Mouse (Mus musculus) stomach, embryonic 14.5 days (tissue): ENCODE results near the gene Pnisr. TPM values are rescaled to one million over a fixed set of nuclear protein-coding genes. Genes with fewer than 3 reads are reported as not detected.

Source experiments
- ATAC-seq: fragments of 200-750 bp; cut with Nextera tagmentation; 2 replicates; pipeline ENCODE4 v1.8.0; 2017; ENCODE audit warnings: low read depth, moderate TSS enrichment; ENCODE audit not compliant: insufficient number of reproducible peaks, insufficient read depth, low FRiP score
- H3K27ac ChIP-seq: fragments of 300-500 bp; sonication (generic); 2 replicates; pipeline ENCODE4 v1.5.1; 2014; ENCODE audit warnings: mild to moderate bottlenecking, low read length, moderate library complexity, mixed read lengths
- H3K27me3 ChIP-seq: fragments of 300-500 bp; sonication (generic); 2 replicates; pipeline ENCODE4 v1.6.1; 2014; ENCODE audit warnings: low read length, control low read depth, mixed read lengths; ENCODE audit not compliant: control insufficient read depth, insufficient read depth
- H3K36me3 ChIP-seq: fragments of 300-500 bp; sonication (generic); 2 replicates; pipeline ENCODE4 v1.6.1; 2014; ENCODE audit warnings: mild to moderate bottlenecking, control low read depth, low read length, moderate library complexity, mixed read lengths; ENCODE audit not compliant: control insufficient read depth, insufficient read depth
- H3K4me1 ChIP-seq: fragments of 300-500 bp; sonication (generic); 2 replicates; pipeline ENCODE4 v1.6.1; 2014; ENCODE audit warnings: low read length, control low read depth, mixed read lengths; ENCODE audit not compliant: control insufficient read depth, insufficient read depth
- H3K4me2 ChIP-seq: fragments of 300-500 bp; sonication (generic); replicated peaks from 2 replicates; pipeline ENCODE4 v1.6.1; 2014; ENCODE audit warnings: low read depth, low read length, control low read depth
- H3K4me3 ChIP-seq: fragments of 300-500 bp; sonication (generic); 2 replicates; pipeline ENCODE4 v1.5.1; 2014; ENCODE audit warnings: low read depth, low read length, control low read depth
- H3K9ac ChIP-seq: fragments of 300-500 bp; sonication (generic); replicated peaks from 2 replicates; pipeline ENCODE4 v1.6.1; 2014; ENCODE audit warnings: low read depth, mild to moderate bottlenecking, control low read depth, low read length, moderate library complexity, mixed read lengths
- H3K9me3 ChIP-seq: fragments of 300-500 bp; sonication (generic); 2 replicates; pipeline ENCODE4 v1.6.1; 2016; ENCODE audit warnings: low read depth, low read length, control low read depth; ENCODE audit not compliant: control insufficient read depth
- WGBS: fragments of 180-500 bp; shearing (Covaris S2); extraction: QIAGEN DNeasy Blood & Tissue Kit; methylation state at CpG from one replicate; pipeline ENCODE4 v1.1.7; 2014; 5-methylcytosine and 5-hydroxymethylcytosine counted together
- polyA plus RNA-seq: library from polyadenylated mRNA; unstranded; fragments of >200 nt; fragmentation: Nextera tagmentation; extraction: Ambion mirVana; gene quantifications from 2 replicates; pipeline ENCODE4 v1.2.1, GENCODE M21; 2014

Pnisr gene
- polyA plus RNA-seq, result 206 and 216 TPM in 2 replicates

DNA sequence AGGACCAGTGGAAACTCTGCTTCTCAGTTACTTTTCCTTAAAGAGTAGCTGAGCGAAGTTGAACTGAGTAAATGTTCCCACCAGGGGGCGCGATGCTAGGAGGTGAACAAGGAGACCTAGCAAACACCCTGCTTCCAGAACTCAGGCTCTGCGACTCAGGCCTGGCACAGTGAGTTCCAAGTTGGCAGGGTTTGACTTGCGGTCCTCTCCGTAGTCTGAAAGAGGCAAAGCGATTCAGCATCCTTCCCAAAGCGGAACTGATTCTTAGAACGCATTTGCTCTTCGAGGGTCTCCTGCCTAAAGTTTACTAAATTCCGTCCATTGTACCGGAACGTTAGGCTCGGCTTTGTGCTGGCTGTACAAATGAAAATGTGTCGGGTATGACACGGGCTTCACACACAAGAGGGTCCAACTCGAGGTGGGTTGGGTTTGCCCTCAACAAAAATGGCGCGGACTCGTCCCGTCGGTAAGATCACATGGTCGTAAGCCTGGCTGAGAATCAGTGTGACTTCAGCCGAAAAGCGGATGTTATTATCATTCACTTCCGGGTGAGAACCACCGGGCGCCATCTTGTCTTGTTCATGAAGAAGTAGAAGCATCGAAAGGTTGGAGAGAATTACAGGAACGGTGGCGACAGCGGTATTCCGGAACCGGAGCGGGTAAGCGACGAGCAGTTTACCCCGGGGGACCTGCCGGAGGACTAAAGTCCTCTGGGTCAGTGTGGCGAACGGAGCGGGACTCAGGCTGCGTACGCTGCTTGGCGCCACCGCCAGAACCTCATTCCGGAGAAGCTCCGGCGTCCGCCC is at the start of gene Pnisr:
Pnisr (plus strand) TSS at position 103 of the 806 bp plus-strand sequence.
- no peaks in the 10 kb centered on the region for H3K9me3 ChIP-seq
- H3K4me3 ChIP-seq, result peak within 1 kb of the TSS; percentile 77
- no peaks in the 10 kb centered on the region for H3K27me3 ChIP-seq
- H3K9ac ChIP-seq, result peak within 1 kb of the TSS; percentile 87
- peaks cover 11% of the 10 kb centered on the region for H3K4me1 ChIP-seq
- H3K4me2 ChIP-seq, result peak within 1 kb of the TSS; percentile 47
- ATAC-seq, result peak; percentile 97
- H3K36me3 ChIP-seq, result no peaks in the 10 kb centered on the region
- peak within 1 kb of the TSS; percentile 97 for H3K27ac ChIP-seq
- under 1% methylated on average over 50 of the region's 50 CpGs for WGBS

DNA sequence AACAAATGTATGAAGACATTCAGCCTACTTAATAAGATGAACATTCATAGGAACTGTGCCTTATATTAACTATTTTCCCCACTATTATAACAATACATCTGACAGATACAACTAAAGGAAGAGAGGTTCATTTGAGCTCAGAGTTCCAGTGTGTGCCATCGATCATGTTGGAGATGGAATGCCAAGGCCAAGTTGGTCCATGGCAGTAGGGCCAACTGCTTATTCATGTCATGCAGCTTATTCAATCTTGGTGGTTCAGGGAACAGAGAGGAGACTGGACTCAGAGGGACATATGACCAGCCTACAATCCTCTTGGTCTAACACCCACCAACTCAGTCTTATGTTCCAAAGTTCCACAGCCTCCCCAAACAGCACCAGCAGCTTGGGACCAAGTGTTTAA is 46.4 kb upstream of the Pnisr start:
- Histone ChIP-seq H3K9me3 (no peaks in the 10 kb centered on the region), H3K4me1 (no peaks in the 10 kb centered on the region), H3K36me3 (peaks cover 28% of the 10 kb centered on the region), H3K27ac (no peak overlapping the region), H3K9ac (no peak overlapping the region), H3K4me2 (no peak overlapping the region), H3K4me3 (no peak overlapping the region), H3K27me3 (no peaks in the 10 kb centered on the region)
- no peak for ATAC-seq
- 95% methylated on average over 1 of the region's 1 CpGs for WGBS

DNA sequence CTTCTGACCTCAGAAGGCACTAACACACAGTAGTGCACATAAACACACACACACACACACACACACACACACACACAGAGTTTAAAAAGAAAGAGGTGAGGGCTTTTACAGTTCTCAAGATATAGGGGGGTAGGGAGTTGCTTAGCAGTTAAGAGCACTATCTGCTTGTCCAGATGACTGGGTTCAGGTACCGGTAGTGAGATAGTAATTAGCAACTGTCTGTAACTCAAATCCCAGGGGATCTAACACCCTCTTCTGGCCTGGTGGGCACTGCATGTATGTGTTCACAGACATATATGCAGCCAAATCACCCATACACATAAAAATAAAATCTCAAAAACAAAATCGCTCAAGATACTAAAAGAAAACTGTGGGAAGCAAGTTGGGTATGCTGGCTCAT is 45.8 kb upstream of the Pnisr start:
- WGBS, result 89% methylated on average over 2 of the region's 2 CpGs
- Histone ChIP-seq H3K9me3 (no peaks in the 10 kb centered on the region), H3K4me1 (no peaks in the 10 kb centered on the region), H3K27ac (no peak overlapping the region), H3K4me2 (no peak overlapping the region), H3K9ac (no peak overlapping the region), H3K4me3 (no peak overlapping the region), H3K36me3 (peaks cover 33% of the 10 kb centered on the region), H3K27me3 (no peaks in the 10 kb centered on the region)
- ATAC-seq, result no peak

DNA sequence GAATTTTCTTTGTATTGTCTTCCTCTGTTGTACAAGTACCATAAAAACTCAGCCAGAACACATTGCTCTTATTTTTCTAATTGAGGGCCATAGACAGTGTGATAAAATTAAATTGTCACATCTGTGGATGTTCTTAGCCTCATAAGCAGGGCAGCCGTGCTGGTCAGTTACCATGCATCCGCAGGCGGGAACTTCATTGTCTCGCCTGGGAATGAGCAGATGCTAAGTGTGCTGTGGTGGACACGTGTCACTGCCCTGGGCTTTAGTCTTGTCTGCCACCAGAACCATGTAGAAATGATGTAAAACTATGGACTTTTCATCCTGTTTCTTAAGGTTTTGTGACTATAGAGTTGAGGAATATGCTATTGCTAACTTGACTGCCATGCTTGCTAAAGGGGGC is 40.2 kb upstream of the Pnisr start:
- Histone ChIP-seq H3K9ac (no peak overlapping the region), H3K9me3 (no peaks in the 10 kb centered on the region), H3K36me3 (peaks cover 20% of the 10 kb centered on the region), H3K27me3 (no peaks in the 10 kb centered on the region), H3K27ac (no peak overlapping the region), H3K4me3 (no peak overlapping the region), H3K4me2 (no peak overlapping the region), H3K4me1 (no peaks in the 10 kb centered on the region)
- no peak for ATAC-seq
- 87% methylated on average over 5 of the region's 5 CpGs for WGBS

DNA sequence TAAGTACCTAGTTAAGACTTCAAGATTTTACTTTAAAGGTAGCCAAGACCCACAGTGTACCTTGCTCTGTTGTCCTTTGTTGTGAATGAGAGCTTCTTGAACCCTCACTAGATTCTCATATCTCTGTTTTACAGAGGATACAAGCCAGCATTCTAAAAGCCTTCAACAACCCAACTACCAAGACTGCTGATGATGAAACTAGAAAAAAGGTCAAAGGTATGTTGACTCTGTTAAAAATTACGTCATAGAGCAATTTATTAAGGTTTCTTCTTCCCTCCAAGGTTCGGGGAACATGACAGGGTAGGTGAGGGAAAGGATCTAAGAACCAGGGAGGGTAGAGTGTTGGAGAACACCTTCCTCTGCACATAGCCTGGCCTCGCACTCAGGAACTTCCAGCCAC is 36.8 kb upstream of the Pnisr start:
- Histone ChIP-seq H3K4me2 (no peak overlapping the region), H3K4me3 (no peak overlapping the region), H3K27ac (no peak overlapping the region), H3K27me3 (no peaks in the 10 kb centered on the region), H3K9me3 (no peaks in the 10 kb centered on the region), H3K9ac (no peak overlapping the region), H3K4me1 (no peaks in the 10 kb centered on the region), H3K36me3 (peaks cover 22% of the 10 kb centered on the region)
- 82% methylated on average over 3 of the region's 3 CpGs for WGBS
- no peak for ATAC-seq

DNA sequence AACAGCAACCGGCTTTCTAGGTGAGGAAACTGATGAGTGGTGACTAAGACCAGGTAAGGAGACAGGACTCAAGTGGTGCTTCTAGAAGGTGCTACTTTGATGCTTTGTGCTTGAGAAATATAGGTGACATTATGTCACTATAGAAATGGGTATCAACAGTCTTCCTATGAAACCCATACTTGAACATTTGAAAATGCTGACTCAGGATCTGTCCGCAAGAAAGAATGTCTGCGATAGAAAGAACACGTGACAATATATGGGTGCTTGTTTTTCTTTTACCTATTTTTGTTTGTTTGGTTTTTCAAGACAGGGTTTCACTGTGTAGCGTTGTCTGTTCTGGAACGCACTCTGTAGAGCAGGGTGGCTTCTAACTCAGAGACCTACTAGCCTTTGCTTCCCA is 34.7 kb upstream of the Pnisr start:
- peaks cover 17% of the 10 kb centered on the region for H3K36me3 ChIP-seq
- WGBS, result 86% methylated on average over 6 of the region's 6 CpGs
- H3K27me3 ChIP-seq, result no peaks in the 10 kb centered on the region

DNA sequence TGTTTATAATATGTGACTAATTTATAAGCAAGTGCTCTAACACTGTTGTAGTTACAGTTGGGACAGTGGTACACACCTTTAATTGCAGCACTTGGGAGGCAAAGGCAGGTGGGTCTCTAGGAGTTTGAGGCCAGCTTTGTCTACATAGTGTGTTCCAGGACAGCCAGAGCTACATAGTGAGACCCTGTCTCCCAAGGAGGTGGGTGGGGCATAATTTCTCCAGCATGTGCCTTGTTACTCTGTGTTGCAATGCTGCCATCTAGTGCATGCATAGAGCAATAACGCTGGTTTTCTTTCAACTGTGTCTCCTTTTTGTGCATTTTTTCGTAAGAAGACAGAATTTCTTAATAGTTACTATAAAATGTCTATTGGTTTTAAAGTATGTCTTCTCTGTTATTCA is 33.4 kb upstream of the Pnisr start:
- no peaks in the 10 kb centered on the region for H3K9me3 ChIP-seq
- H3K27ac ChIP-seq, result no peak overlapping the region
- 43% methylated on average over 2 of the region's 2 CpGs for WGBS
- ATAC-seq, result peak; percentile 75; the same call in 1 of the 2 replicates
- no peak overlapping the region for H3K4me3 ChIP-seq
- no peaks in the 10 kb centered on the region for H3K4me1 ChIP-seq
- no peak overlapping the region for H3K4me2 ChIP-seq
- no peak overlapping the region for H3K9ac ChIP-seq
- H3K36me3 ChIP-seq, result peaks cover 20% of the 10 kb centered on the region
- H3K27me3 ChIP-seq, result no peaks in the 10 kb centered on the region

More for the DNA sequence above, 34.7 kb upstream of the Pnisr start:
- no peak for ATAC-seq
- H3K4me2 ChIP-seq, result no peak overlapping the region
- H3K27ac ChIP-seq, result no peak overlapping the region
- H3K4me3 ChIP-seq, result no peak overlapping the region
- no peaks in the 10 kb centered on the region for H3K9me3 ChIP-seq
- H3K4me1 ChIP-seq, result no peaks in the 10 kb centered on the region
- no peak overlapping the region for H3K9ac ChIP-seq

DNA sequence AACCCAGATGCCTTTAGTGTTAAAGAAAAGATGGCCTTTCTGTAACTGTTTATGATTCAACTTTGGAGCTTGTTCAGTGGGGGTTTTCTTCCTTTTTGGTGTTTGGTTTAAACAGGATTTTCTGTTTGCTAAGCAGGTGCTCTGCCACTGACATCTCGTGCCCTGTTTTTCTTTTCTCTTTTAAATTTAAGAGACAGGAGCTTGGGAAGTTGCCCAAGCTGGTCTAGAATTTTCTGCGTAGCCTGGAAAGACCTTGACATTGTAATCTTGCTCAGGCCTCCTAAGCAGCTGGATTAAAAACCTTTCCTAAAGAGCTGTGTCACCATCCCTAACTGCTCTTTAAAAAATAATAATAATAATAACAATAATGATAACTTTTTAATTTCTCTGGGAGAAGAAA is 20.8 kb upstream of the Pnisr start:
- Histone ChIP-seq H3K27me3 (no peaks in the 10 kb centered on the region), H3K9ac (no peak overlapping the region), H3K36me3 (peaks cover 22% of the 10 kb centered on the region), H3K4me2 (no peak overlapping the region), H3K4me1 (no peaks in the 10 kb centered on the region), H3K4me3 (no peak overlapping the region), H3K27ac (no peak overlapping the region), H3K9me3 (no peaks in the 10 kb centered on the region)
- no peak for ATAC-seq
- 69% methylated on average over 2 of the region's 2 CpGs for WGBS

DNA sequence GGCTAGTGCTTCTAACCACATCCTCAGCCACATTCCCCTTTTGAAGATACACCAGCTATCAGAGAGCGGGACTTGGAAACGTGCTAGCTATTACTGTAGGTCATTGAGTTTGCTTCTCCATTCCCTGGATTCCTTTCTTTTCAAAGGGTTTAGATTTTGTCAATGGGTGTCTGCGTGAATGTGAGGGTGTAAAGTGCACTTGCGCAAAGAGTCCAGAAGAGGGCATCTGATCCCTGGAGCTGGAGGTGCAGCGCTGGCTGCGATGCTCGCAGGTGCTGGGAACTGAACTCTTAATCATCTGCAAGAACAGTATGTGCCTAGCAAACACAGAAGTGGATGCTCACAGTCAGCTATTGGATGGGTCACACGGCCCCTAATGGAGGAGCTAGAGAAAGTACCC is 14.5 kb upstream of the Pnisr start:
- Histone ChIP-seq H3K27me3 (no peaks in the 10 kb centered on the region), H3K9me3 (no peaks in the 10 kb centered on the region), H3K4me1 (no peaks in the 10 kb centered on the region), H3K9ac (no peak overlapping the region), H3K4me3 (no peak overlapping the region), H3K36me3 (peaks cover 15% of the 10 kb centered on the region), H3K4me2 (no peak overlapping the region), H3K27ac (no peak overlapping the region)
- no peak for ATAC-seq
- 94% methylated on average over 8 of the region's 8 CpGs for whole genome bisulfite sequencing
